Mouse (Mus musculus) frontal cortex, adult 2 months (tissue): ENCODE measurements around the gene Spats2. TPM values are rescaled to one million over a fixed set of nuclear protein-coding genes. Genes with fewer than 3 reads are reported as not detected.
"Not testable (repeated sequence)": the region's sequence is repeated elsewhere in the genome, so short reads cannot be mapped to it uniquely, and the experiment has no call there.

ENCODE experiments used
- DNase-seq, 2 experiments: peaks; one replicate each; pipeline ENCODE4 v3.0.0; 2022; ENCODE audit warnings: low spot score in 1 of 2; ENCODE audit errors: extremely low spot score in 1 of 2
- polyA plus RNA-seq: library from polyadenylated mRNA; depleted of rRNA; stranded (reverse); fragments of >200 nt; gene quantifications from 2 replicates; pipeline ENCODE4 v1.2.3, GENCODE M21; 2012

Gene Spats2
- polyA plus RNA-seq, 1 experiment, result 36.9 TPM

- no peak for DNase-seq
These were observed 4.5 kb downstream of the Spats2 start for GRCm38 (mm10) chr15:99129956-99130910.

GRCm38 (mm10) chr15:99138389-99138788, 12.7 kb downstream of the Spats2 start:
- no peak for DNase-seq

- peak in 1 of 2 experiments; percentile 34 for DNase-seq
These were observed 14.0 kb downstream of the Spats2 start for GRCm38 (mm10) chr15:99139669-99140068.

- DNase-seq, result no peak
These were observed 24.8 kb downstream of the Spats2 start for GRCm38 (mm10) chr15:99150516-99150915.

- no peak for DNase-seq
These were observed 25.6 kb downstream of the Spats2 start for GRCm38 (mm10) chr15:99151324-99151723.

- no peak for DNase-seq
These were observed 27.8 kb downstream of the Spats2 start for GRCm38 (mm10) chr15:99153466-99153865.

- DNase-seq, result not testable (repeated sequence)
These were observed 28.8 kb downstream of the Spats2 start for GRCm38 (mm10) chr15:99154515-99154914.

- DNase-seq, result no peak
These were observed 38.0 kb downstream of the Spats2 start for GRCm38 (mm10) chr15:99163512-99164365.

- no peak for DNase-seq
These were observed 46.4 kb downstream of the Spats2 start for GRCm38 (mm10) chr15:99172131-99172530.

GRCm38 (mm10) chr15:99179639-99180038, 53.9 kb downstream of the Spats2 start:
- DNase-seq, result no peak

GRCm38 (mm10) chr15:99184217-99184914, 58.6 kb downstream of the Spats2 start:
- DNase-seq, result no peak

- DNase-seq, result no peak
These were observed 68.6 kb downstream of the Spats2 start for GRCm38 (mm10) chr15:99194358-99194757.

GRCm38 (mm10) chr15:99195043-99195442, 69.3 kb downstream of the Spats2 start:
- DNase-seq, result no peak

GRCm38 (mm10) chr15:99198761-99199160, 73.0 kb downstream of the Spats2 start:
- DNase-seq, result peak in 1 of 2 experiments; percentile 60

GRCm38 (mm10) chr15:99205959-99206358, 80.2 kb downstream of the Spats2 start:
- no peak for DNase-seq

- no peak for DNase-seq
These were observed 87.5 kb downstream of the Spats2 start for GRCm38 (mm10) chr15:99213183-99213582.

- DNase-seq, result no peak
These were observed 89.2 kb downstream of the Spats2 start for GRCm38 (mm10) chr15:99214941-99215340.

- no peak for DNase-seq
These were observed 90.2 kb downstream of the Spats2 start for GRCm38 (mm10) chr15:99215741-99216463.

- DNase-seq, result no peak
These were observed 91.9 kb downstream of the Spats2 start for GRCm38 (mm10) chr15:99217630-99218029.
